Mouse (Mus musculus): ENCODE measurements around the gene Tmem29. TPM values are rescaled to one million over a fixed set of nuclear protein-coding genes. Genes with fewer than 3 reads are reported as not detected.
"Not testable (repeated sequence)": the region's sequence is repeated elsewhere in the genome, so short reads cannot be mapped to it uniquely, and the experiment has no call there.

Gene Tmem29
- polyA plus RNA-seq, 1 experiment, result 14.3 TPM

DNA sequence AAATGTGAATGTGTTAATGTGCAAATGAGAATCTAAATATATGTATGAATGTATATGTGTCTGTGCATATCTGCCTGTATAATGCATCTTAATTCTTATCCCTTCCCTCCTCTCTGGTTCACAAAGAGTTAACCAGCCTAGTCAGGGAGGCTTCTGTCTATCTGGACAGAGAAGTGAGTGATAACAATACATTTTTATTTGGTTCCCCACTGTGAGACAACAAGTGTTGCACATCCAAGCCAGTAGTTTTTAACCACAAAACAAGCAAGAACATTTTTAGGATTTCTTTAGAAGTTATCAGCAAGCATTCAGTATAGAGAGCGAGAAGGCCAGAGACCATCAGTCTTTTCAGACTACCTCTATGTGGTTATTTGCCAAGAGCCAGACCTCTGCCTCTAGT, 12.5 kb upstream of the Tmem29 start:
- no peaks in the 10 kb centered on the region for H3K27me3 ChIP-seq (ENCODE audit: control insufficient read depth, insufficient read depth, insufficient read length)
- no peaks in the 10 kb centered on the region for H3K79me3 ChIP-seq (ENCODE audit: low read depth)
- H3K36me3 ChIP-seq (ENCODE audit: control insufficient read depth, insufficient read depth), result no peaks in the 10 kb centered on the region
- H3ac ChIP-seq (ENCODE audit: control insufficient read depth, insufficient read length, low read depth), result no peak overlapping the region
- no peaks in the 10 kb centered on the region for H3K79me2 ChIP-seq (ENCODE audit: control insufficient read depth, insufficient read depth)
- TF ChIP-seq CTCF (IDR thresholded peaks at IDR 0.05; ENCODE audit: control insufficient read depth, insufficient read depth, insufficient read length), result no peak
- TF ChIP-seq MYOG (IDR thresholded peaks at IDR 0.05; ENCODE audit: control insufficient read depth, extremely low read depth, insufficient read length), result no peak
- no peak for TF ChIP-seq FOSL1 (IDR thresholded peaks at IDR 0.05; ENCODE audit: insufficient read depth, low read length, poor library complexity, severe bottlenecking)
- H3K4me3 ChIP-seq (ENCODE audit: insufficient read depth, poor library complexity, severe bottlenecking), result no peak overlapping the region

DNA sequence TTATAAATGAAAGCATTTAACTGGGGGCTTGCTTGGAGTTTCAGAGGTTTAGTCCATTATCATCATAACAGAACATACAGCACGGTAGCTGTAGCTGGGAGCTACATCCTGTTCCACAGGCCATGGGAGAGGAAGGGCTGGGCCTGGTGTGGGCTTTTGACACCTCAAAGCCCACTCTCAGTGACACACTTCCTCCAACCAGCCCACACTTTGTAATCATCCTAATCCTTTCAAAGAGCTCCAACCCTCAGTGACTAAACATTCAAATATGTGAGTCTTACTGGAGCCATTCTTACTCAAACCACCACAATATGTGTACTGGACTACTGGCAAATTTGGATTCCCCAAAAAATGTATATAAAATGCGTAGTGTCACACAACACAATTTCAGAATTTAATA, 9.3 kb upstream of the Tmem29 start:
- TF ChIP-seq MYOD1 (IDR thresholded peaks at IDR 0.05; ENCODE audit: control insufficient read depth, insufficient read length, low read depth), result no peak
- TF ChIP-seq CEBPB (IDR thresholded peaks at IDR 0.05; ENCODE audit: low read depth), result no peak
- no peak overlapping the region for H3K4me3 ChIP-seq (ENCODE audit: insufficient read depth, poor library complexity, severe bottlenecking)
- no peak overlapping the region for H3ac ChIP-seq (ENCODE audit: control insufficient read depth, insufficient read length, low read depth)

DNA sequence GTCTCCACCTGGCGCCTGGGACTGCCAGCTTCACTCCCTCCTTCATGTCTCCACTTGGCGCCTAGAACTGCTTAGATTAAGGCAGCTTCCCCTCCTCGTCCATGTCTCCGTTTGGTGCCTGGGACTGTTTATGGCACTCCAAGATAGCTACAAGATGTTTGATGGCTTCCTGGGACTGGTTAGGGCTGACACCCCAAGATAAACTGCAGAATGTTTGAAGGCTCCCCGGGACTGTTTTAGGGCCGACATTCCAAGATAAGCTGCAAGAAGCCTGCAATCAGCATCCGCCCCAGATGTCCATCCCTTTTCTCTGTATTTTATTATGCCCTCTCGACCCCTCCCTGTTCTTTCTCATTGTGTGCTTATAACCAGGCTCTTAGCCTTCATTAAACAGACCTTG, 7.9 kb upstream of the Tmem29 start:
- not testable (repeated sequence) for H3K79me2 ChIP-seq (ENCODE audit: control insufficient read depth, insufficient read depth); H3ac ChIP-seq (ENCODE audit: control insufficient read depth, insufficient read length, low read depth); H3K36me3 ChIP-seq (ENCODE audit: control insufficient read depth, insufficient read depth); H3K27me3 ChIP-seq (ENCODE audit: control insufficient read depth, insufficient read depth, insufficient read length); H3K79me3 ChIP-seq (ENCODE audit: low read depth); H3K4me3 ChIP-seq (ENCODE audit: insufficient read depth, poor library complexity, severe bottlenecking)

More for the DNA sequence above, 9.3 kb upstream of the Tmem29 start:
- Histone ChIP-seq H3K79me3 (ENCODE audit: low read depth) (no peaks in the 10 kb centered on the region), H3K79me2 (ENCODE audit: control insufficient read depth, insufficient read depth) (no peaks in the 10 kb centered on the region), H3K27me3 (ENCODE audit: control insufficient read depth, insufficient read depth, insufficient read length) (no peaks in the 10 kb centered on the region), H3K36me3 (ENCODE audit: control insufficient read depth, insufficient read depth) (no peaks in the 10 kb centered on the region)

DNA sequence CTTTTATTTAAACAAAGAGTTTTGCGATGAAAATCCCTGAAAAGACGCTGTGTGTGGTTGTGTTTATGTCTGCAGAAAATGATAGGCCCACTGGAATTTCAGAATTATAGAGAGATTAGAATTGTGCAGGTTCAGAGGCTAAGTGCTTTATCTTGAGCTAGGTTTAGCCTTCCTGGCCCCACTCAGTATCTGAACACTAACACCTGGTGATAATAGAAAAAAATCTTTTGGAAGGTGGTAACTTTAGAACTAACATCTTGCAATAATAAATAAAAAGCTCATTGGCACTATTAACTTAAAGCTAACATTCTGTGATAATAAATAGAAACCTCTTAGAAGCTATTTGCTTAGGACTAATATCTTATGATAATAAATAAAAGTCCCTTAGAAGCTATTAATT, 1.2 kb upstream of the Tmem29 start:
- no peaks in the 10 kb centered on the region for H3K79me3 ChIP-seq (ENCODE audit: low read depth)
- H3K4me3 ChIP-seq (ENCODE audit: insufficient read depth, poor library complexity, severe bottlenecking), result no peak overlapping the region
- TF ChIP-seq CEBPB (IDR thresholded peaks at IDR 0.05; ENCODE audit: low read depth), result no peak
- TF ChIP-seq MYOD1 (IDR thresholded peaks at IDR 0.05; ENCODE audit: control insufficient read depth, insufficient read length, low read depth), result no peak
- no peak for TF ChIP-seq CTCF (IDR thresholded peaks at IDR 0.05; ENCODE audit: control insufficient read depth, insufficient read depth, insufficient read length)
- TF ChIP-seq FOSL1 (IDR thresholded peaks at IDR 0.05; ENCODE audit: insufficient read depth, low read length, poor library complexity, severe bottlenecking), result no peak
- TF ChIP-seq USF1 (IDR thresholded peaks at IDR 0.05; ENCODE audit: low read depth), result no peak
- TF ChIP-seq MYOG (IDR thresholded peaks at IDR 0.05; ENCODE audit: control insufficient read depth, extremely low read depth, insufficient read length), result no peak
- TF ChIP-seq MAX (IDR thresholded peaks at IDR 0.05), result no peak
- no peaks in the 10 kb centered on the region for H3K79me2 ChIP-seq (ENCODE audit: control insufficient read depth, insufficient read depth)
- H3K36me3 ChIP-seq (ENCODE audit: control insufficient read depth, insufficient read depth), result no peaks in the 10 kb centered on the region
- H3K27me3 ChIP-seq (ENCODE audit: control insufficient read depth, insufficient read depth, insufficient read length), result no peaks in the 10 kb centered on the region
- H3ac ChIP-seq (ENCODE audit: control insufficient read depth, insufficient read length, low read depth), result no peak overlapping the region

GRCm38 (mm10) chrX:150459411-150459927, 515 bp upstream of the Tmem29 start:
- Histone ChIP-seq H3ac (ENCODE audit: control insufficient read depth, insufficient read length, low read depth) (peak overlapping the region; percentile 49), H3K79me3 (ENCODE audit: low read depth) (no peaks in the 10 kb centered on the region), H3K36me3 (ENCODE audit: control insufficient read depth, insufficient read depth) (no peaks in the 10 kb centered on the region), H3K4me3 (ENCODE audit: insufficient read depth, poor library complexity, severe bottlenecking) (peak overlapping the region; percentile 34), H3K27me3 (ENCODE audit: control insufficient read depth, insufficient read depth, insufficient read length) (no peaks in the 10 kb centered on the region), H3K79me2 (ENCODE audit: control insufficient read depth, insufficient read depth) (no peaks in the 10 kb centered on the region)
- TF ChIP-seq MYOG (IDR thresholded peaks at IDR 0.05; ENCODE audit: control insufficient read depth, extremely low read depth, insufficient read length) (no peak), CTCF (IDR thresholded peaks at IDR 0.05; ENCODE audit: control insufficient read depth, insufficient read depth, insufficient read length) (no peak), CEBPB (IDR thresholded peaks at IDR 0.05; ENCODE audit: low read depth) (no peak), USF1 (IDR thresholded peaks at IDR 0.05; ENCODE audit: low read depth) (no peak)

GRCm38 (mm10) chrX:150458136-150458535, 818 bp downstream of the Tmem29 start:
- Histone ChIP-seq H3K79me2 (ENCODE audit: control insufficient read depth, insufficient read depth) (no peaks in the 10 kb centered on the region), H3K36me3 (ENCODE audit: control insufficient read depth, insufficient read depth) (no peaks in the 10 kb centered on the region), H3ac (ENCODE audit: control insufficient read depth, insufficient read length, low read depth) (no peak overlapping the region), H3K79me3 (ENCODE audit: low read depth) (no peaks in the 10 kb centered on the region), H3K27me3 (ENCODE audit: control insufficient read depth, insufficient read depth, insufficient read length) (no peaks in the 10 kb centered on the region), H3K4me3 (ENCODE audit: insufficient read depth, poor library complexity, severe bottlenecking) (peak overlapping the region; percentile 34)
- TF ChIP-seq MYOD1 (IDR thresholded peaks at IDR 0.05; ENCODE audit: control insufficient read depth, insufficient read length, low read depth) (no peak), FOSL1 (IDR thresholded peaks at IDR 0.05; ENCODE audit: insufficient read depth, low read length, poor library complexity, severe bottlenecking) (no peak), MYOG (IDR thresholded peaks at IDR 0.05; ENCODE audit: control insufficient read depth, extremely low read depth, insufficient read length) (no peak), MAX (IDR thresholded peaks at IDR 0.05) (no peak), USF1 (IDR thresholded peaks at IDR 0.05; ENCODE audit: low read depth) (no peak), CTCF (IDR thresholded peaks at IDR 0.05; ENCODE audit: control insufficient read depth, insufficient read depth, insufficient read length) (no peak), CEBPB (IDR thresholded peaks at IDR 0.05; ENCODE audit: low read depth) (no peak)
